Mouse (Mus musculus) bone marrow macrophage, adult 2 months (primary cell): ENCODE measurements at regions not wholly inside any gene's neighbourhood (a gene's known extent, or its start where the extent isn't known, plus 50 kb on each side); places are given as distances from the start of the nearest gene placed in this dataset.

Experiments used
- CTCF ChIP-seq: IDR thresholded peaks from 2 replicates; pipeline ENCODE4 v1.5.1; 2012; ENCODE audit warnings: low read depth, mild to moderate bottlenecking, low read length, moderate library complexity
- POLR2A ChIP-seq: IDR thresholded peaks from 2 replicates; pipeline ENCODE4 v1.6.1; 2012; ENCODE audit warnings: mild to moderate bottlenecking, low read depth, low read length, borderline replicate concordance

GRCm38 (mm10) chr9:78881307-78881790 is 266.0 kb downstream of the Cd109 start:
- TF ChIP-seq CTCF (no peak), POLR2A (no peak)
